Mouse (Mus musculus) hindbrain, embryonic 16.5 days (tissue): ENCODE data around the gene Abhd4. TPM values are rescaled to one million over a fixed set of nuclear protein-coding genes. Genes with fewer than 3 reads are reported as not detected.

Source experiments
- ATAC-seq: fragments of 200-750 bp; cut with Nextera tagmentation; 2 replicates; pipeline ENCODE4 v1.8.0; 2017; ENCODE audit warnings: moderate TSS enrichment, moderate library complexity
- H3K27ac ChIP-seq: fragments of 300-500 bp; sonication (generic); 2 replicates; pipeline ENCODE4 v1.5.1; 2014; ENCODE audit warnings: low read depth, mild to moderate bottlenecking, control low read depth, low read length, moderate library complexity
- H3K27me3 ChIP-seq: fragments of 300-500 bp; sonication (generic); replicated peaks from 2 replicates; pipeline ENCODE4 v1.6.1; 2014; ENCODE audit warnings: low read length; ENCODE audit not compliant: control insufficient read depth, insufficient read depth
- H3K36me3 ChIP-seq: fragments of 300-500 bp; sonication (generic); 2 replicates; pipeline ENCODE4 v1.6.1; 2014; ENCODE audit warnings: mild to moderate bottlenecking, low read length, moderate library complexity, mixed read lengths; ENCODE audit not compliant: control insufficient read depth, insufficient read depth
- H3K4me1 ChIP-seq: fragments of 300-500 bp; sonication (generic); 2 replicates; pipeline ENCODE4 v1.6.1; 2014; ENCODE audit warnings: low read depth, low read length; ENCODE audit not compliant: control insufficient read depth, insufficient read depth
- H3K4me2 ChIP-seq: fragments of 300-500 bp; sonication (generic); 2 replicates; pipeline ENCODE4 v1.6.1; 2014; ENCODE audit warnings: mild to moderate bottlenecking, low read length, control low read depth, moderate library complexity
- H3K4me3 ChIP-seq: fragments of 300-500 bp; sonication (generic); 2 replicates; pipeline ENCODE4 v1.5.1; 2014; ENCODE audit warnings: mild to moderate bottlenecking, low read length, control low read depth, moderate library complexity
- H3K9ac ChIP-seq: fragments of 300-500 bp; sonication (generic); 2 replicates; pipeline ENCODE4 v1.6.1; 2014; ENCODE audit warnings: low read depth, mild to moderate bottlenecking, control low read depth, low read length, moderate library complexity
- H3K9me3 ChIP-seq: fragments of 300-500 bp; sonication (generic); 2 replicates; pipeline ENCODE4 v1.6.1; 2014; ENCODE audit warnings: mild to moderate bottlenecking, low read length, moderate library complexity; ENCODE audit not compliant: control insufficient read depth
- WGBS: fragments of 180-500 bp; shearing (Covaris S2); extraction: QIAGEN DNeasy Blood & Tissue Kit; methylation state at CpG from one replicate; pipeline ENCODE4 v1.1.7; 2014; 5-methylcytosine and 5-hydroxymethylcytosine counted together
- polyA plus RNA-seq: library from polyadenylated mRNA; unstranded; fragments of >200 nt; fragmentation: Nextera tagmentation; extraction: Ambion mirVana; gene quantifications from 2 replicates; pipeline ENCODE4 v1.2.1, GENCODE M21; 2015

Gene Abhd4
- polyA plus RNA-seq, 1 experiment from 2014 or later: 75.2 TPM

DNA sequence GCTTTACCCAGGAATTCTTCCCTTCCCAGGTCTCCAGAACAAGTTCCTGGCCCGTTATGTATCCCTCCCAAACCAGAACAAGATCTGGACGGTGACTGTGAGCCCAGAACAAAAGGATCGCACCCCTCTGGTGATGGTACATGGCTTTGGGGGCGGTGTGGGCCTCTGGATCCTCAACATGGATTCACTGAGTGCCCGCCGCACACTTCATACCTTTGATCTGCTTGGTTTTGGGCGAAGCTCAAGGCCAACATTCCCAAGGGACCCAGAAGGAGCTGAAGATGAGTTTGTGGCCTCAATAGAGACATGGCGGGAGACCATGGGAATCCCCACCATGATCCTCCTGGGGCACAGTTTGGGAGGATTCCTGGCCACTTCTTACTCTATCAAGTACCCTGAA is 8.6 kb downstream of the Abhd4 start:
- H3K9me3 ChIP-seq: no peaks in the 10 kb centered on the region
- H3K36me3 ChIP-seq: no peaks in the 10 kb centered on the region
- H3K27me3 ChIP-seq: no peaks in the 10 kb centered on the region
- H3K4me1 ChIP-seq: peaks cover 3% of the 10 kb centered on the region
- H3K4me3 ChIP-seq: no peak overlapping the region
- no peak overlapping the region for H3K27ac ChIP-seq
- H3K4me2 ChIP-seq: no peak overlapping the region
- no peak overlapping the region for H3K9ac ChIP-seq
- no peak for ATAC-seq
- 90% methylated on average over 8 of the region's 8 CpGs for WGBS

DNA sequence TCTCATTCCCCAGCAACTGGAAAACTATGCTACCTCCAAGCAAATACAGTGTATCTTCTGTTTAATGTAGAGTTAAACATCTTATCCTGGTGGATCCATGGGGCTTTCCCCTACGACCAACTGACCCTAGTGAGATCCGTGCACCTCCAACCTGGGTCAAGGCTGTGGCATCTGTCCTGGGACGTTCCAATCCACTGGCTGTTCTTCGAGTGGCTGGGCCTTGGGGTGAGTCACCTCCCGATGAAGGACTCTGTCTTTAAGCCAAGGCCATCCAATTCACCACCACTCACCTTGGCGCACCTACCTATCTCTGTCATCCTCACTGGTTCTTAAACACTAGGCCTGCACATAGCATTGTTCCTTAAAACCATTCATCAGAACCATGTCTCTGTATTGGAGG is 9.1 kb downstream of the Abhd4 start:
- Histone ChIP-seq H3K9ac (no peak overlapping the region), H3K4me2 (no peak overlapping the region), H3K4me1 (peaks cover 3% of the 10 kb centered on the region), H3K36me3 (no peaks in the 10 kb centered on the region), H3K9me3 (no peaks in the 10 kb centered on the region), H3K4me3 (no peak overlapping the region), H3K27ac (no peak overlapping the region), H3K27me3 (no peaks in the 10 kb centered on the region)
- 93% methylated on average over 6 of the region's 6 CpGs for WGBS
- ATAC-seq: no peak

DNA sequence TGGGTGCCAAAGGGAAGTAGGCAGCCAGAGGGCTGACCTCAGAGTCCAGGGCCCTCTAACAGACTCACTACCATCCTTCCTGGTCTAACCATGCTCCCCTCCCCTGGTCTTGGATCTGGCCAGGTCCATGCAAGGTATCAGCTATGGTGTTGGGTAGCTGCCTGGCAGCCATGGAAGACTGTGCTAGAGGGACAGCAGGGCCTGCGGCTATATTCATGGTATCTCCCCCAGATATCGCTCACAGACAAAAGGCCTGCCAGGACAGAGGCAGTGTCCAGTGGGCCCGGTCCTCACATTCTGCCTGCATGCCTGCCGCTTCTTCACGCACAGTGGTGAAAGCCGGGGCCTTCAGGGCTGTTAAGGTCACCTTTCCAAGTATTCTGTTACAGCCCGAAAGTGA is 10.2 kb downstream of the Abhd4 start:
- Histone ChIP-seq H3K9me3 (no peaks in the 10 kb centered on the region), H3K27me3 (no peaks in the 10 kb centered on the region), H3K4me1 (no peaks in the 10 kb centered on the region; the same call in none of the 2 replicates), H3K4me2 (no peak overlapping the region), H3K4me3 (no peak overlapping the region), H3K27ac (no peak overlapping the region), H3K9ac (no peak overlapping the region), H3K36me3 (no peaks in the 10 kb centered on the region)
- no peak for ATAC-seq
- 93% methylated on average over 7 of the region's 7 CpGs for WGBS

DNA sequence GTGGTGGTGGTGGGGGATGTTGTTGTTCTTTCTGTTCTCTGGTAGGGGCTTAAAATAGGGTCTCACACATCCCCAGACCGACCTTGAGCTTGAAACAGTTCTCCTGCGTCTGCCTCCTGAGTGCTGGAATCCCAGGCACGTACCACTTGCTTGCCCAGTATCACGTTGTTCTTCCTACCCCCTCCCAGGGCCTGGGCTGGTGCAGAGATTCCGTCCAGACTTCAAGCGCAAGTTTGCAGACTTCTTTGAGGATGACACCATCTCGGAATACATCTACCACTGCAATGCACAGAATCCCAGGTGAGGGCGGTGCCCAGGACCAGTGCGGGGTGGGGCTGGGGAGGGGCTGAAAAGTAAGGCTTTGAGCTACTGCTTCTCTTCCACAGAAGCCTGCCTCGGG is 11.1 kb downstream of the Abhd4 start:
- Histone ChIP-seq H3K4me1 (no peaks in the 10 kb centered on the region; the same call in 1 of the 2 replicates), H3K36me3 (no peaks in the 10 kb centered on the region), H3K27ac (no peak overlapping the region), H3K9ac (no peak overlapping the region), H3K4me3 (no peak overlapping the region), H3K4me2 (no peak overlapping the region), H3K27me3 (no peaks in the 10 kb centered on the region), H3K9me3 (no peaks in the 10 kb centered on the region)
- 40% methylated on average over 10 of the region's 10 CpGs for WGBS
- no peak for ATAC-seq

DNA sequence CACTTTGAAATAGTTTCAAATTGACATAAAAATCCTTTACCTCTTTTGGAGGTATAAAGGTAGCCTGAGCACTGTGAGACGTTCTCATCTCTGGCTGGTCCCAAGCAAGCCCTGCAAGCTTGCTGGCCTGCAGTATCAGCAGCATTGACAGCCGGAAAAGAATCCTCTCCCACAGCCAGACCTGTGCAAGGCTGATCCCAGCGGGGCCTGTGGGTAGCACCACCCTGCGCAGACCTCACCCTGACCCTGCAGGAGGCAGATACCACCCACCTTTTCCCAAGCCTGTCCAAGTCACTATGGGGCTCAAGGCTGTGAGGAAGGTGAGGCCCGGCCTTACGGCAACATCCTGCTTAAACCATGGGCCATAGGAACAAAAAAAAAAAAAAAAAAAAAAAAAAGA is 12.0 kb downstream of the Abhd4 start:
- Histone ChIP-seq H3K4me2 (no peak overlapping the region), H3K36me3 (no peaks in the 10 kb centered on the region), H3K4me1 (no peaks in the 10 kb centered on the region), H3K27ac (no peak overlapping the region), H3K27me3 (no peaks in the 10 kb centered on the region), H3K9ac (no peak overlapping the region), H3K9me3 (no peaks in the 10 kb centered on the region), H3K4me3 (no peak overlapping the region)
- no peak for ATAC-seq
- 83% methylated on average over 6 of the region's 6 CpGs for WGBS

DNA sequence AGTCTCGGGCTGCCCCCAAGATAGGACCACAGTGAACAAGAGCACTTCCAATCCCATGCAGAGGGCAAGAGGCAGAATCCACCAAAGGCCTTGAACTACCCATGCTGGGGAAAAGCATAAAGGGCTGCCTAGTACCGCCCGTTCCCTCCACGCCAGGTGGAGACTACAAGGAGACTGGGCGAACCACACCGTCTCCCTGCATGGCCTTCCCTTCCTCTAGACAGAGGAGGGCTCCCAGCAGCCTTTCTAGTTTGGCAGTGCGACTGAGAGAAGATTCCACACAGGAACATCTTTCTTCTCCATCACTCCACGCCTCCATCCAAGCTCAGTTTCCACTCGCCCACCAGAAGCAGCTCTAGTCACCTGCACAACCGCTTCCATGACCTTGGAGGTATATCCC is 14.0 kb downstream of the Abhd4 start:
- Histone ChIP-seq H3K4me1 (no peaks in the 10 kb centered on the region), H3K9me3 (no peaks in the 10 kb centered on the region), H3K9ac (no peak overlapping the region), H3K36me3 (no peaks in the 10 kb centered on the region), H3K27ac (no peak overlapping the region), H3K4me2 (no peak overlapping the region), H3K4me3 (no peak overlapping the region), H3K27me3 (no peaks in the 10 kb centered on the region)
- WGBS: 96% methylated on average over 10 of the region's 10 CpGs
- no peak for ATAC-seq

DNA sequence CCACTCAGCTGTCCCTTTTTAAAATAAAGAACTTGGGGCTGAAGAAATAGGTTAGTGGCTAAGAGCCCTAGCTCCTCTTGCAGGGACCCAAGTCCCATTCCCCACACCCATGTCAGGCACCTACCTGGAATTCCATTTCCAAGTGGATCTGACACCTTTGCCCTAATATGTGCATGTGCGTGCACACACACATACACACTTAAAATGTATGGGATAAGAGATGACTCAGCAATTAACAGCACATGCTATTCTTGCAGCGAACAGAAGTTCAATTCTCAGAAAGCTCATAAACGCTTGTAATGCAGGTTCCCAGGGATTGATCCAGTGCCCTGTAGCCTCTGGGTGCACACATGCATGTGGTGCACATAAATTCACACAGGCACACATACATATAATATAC is 15.6 kb downstream of the Abhd4 start:
- Histone ChIP-seq H3K4me3 (no peak overlapping the region), H3K36me3 (no peaks in the 10 kb centered on the region), H3K4me2 (no peak overlapping the region), H3K4me1 (no peaks in the 10 kb centered on the region), H3K9me3 (no peaks in the 10 kb centered on the region), H3K27ac (no peak overlapping the region), H3K9ac (no peak overlapping the region), H3K27me3 (no peaks in the 10 kb centered on the region)
- no peak for ATAC-seq
- 96% methylated on average over 3 of the region's 3 CpGs for WGBS

DNA sequence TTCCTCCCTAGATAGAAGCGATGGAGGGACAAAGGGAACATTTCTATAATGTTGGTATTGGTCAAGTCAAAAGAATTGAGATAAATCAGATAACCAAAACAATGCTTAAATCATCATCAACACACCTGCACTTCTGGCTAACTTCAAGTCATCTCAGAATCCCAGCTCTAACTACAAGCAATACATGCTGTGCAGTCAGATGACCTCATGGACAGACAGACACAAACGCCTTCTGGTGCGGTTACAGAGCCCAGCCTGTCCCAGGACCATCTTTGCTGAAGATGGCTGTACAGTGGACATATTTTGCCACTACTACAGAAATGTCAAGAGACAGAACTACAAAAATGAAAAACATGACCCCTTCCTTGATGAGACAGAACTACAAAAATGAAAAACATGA is 16.4 kb downstream of the Abhd4 start:
- Histone ChIP-seq H3K9ac (no peak overlapping the region), H3K4me2 (no peak overlapping the region), H3K9me3 (no peaks in the 10 kb centered on the region), H3K27me3 (no peaks in the 10 kb centered on the region), H3K27ac (no peak overlapping the region), H3K36me3 (no peaks in the 10 kb centered on the region), H3K4me3 (no peak overlapping the region), H3K4me1 (no peaks in the 10 kb centered on the region)
- 82% methylated on average over 3 of the region's 3 CpGs for WGBS
- ATAC-seq: no peak

DNA sequence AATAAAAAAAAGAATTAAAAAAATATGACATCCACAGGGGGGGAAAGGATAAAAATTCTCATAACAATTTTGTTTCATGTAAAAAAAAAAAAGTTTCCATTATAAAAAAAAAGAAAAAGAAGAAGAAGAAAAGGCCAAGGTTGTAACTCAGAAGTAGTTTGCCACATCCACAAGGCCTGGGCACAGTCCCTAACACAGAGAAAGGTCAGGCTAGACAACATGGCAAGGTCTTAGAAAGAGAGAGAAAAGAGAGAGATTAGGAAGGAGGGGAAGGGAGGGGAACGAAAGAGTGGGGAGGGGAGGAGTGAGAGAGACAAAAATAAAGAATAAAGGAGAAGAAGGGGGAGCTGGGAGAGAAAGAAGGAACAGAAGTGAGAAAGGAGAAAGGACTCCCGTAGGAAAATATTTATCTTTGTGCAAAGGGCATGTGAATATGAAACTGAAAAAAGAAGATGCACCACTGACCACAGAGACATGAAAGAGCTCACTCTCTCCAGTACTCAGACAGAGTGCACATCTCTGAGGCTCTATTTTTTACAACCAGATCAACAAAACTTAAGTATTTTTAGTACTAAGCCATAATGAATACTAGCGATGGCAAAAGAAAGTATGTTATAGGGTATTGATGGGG is 18.1 kb downstream of the Abhd4 start:
- no peak overlapping the region for H3K9ac ChIP-seq
- H3K4me3 ChIP-seq: no peak overlapping the region
- no peaks in the 10 kb centered on the region for H3K9me3 ChIP-seq
- 77% methylated on average over 3 of the region's 3 CpGs for WGBS
- H3K4me2 ChIP-seq: no peak overlapping the region
- no peak overlapping the region for H3K27ac ChIP-seq
- H3K27me3 ChIP-seq: no peaks in the 10 kb centered on the region
- H3K36me3 ChIP-seq: no peaks in the 10 kb centered on the region
- ATAC-seq: no peak
- H3K4me1 ChIP-seq: no peaks in the 10 kb centered on the region

DNA sequence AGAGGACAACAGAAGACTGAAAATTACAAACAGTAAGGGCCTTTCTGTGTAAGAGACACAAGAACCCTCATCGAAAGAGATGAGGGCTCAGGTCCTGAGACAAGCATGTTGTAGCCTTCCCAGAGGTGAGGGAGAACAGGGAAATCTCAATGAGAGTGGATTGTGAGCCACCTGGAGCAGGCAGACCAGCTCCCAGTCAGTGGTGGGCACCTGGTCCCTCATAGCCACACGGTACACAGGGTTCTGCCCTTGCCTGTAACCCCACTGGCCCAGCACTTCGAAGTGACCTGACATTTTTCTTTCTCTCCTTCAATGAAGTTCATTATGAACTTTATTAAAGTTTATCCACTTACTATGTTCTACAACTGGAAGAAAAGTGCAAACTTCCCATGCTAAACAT is 18.7 kb downstream of the Abhd4 start:
- Histone ChIP-seq H3K4me1 (no peaks in the 10 kb centered on the region), H3K27ac (no peak overlapping the region), H3K27me3 (no peaks in the 10 kb centered on the region), H3K9ac (no peak overlapping the region), H3K4me2 (no peak overlapping the region), H3K36me3 (no peaks in the 10 kb centered on the region), H3K9me3 (no peaks in the 10 kb centered on the region), H3K4me3 (no peak overlapping the region)
- ATAC-seq: no peak
- WGBS: 92% methylated on average over 3 of the region's 3 CpGs
